Mouse (Mus musculus): ENCODE measurements around the gene Olfr524. TPM values are rescaled to one million over a fixed set of nuclear protein-coding genes. Genes with fewer than 3 reads are reported as not detected.

Gene Olfr524
- total and polyA plus RNA-seq, 3 experiments, result not detected

DNA sequence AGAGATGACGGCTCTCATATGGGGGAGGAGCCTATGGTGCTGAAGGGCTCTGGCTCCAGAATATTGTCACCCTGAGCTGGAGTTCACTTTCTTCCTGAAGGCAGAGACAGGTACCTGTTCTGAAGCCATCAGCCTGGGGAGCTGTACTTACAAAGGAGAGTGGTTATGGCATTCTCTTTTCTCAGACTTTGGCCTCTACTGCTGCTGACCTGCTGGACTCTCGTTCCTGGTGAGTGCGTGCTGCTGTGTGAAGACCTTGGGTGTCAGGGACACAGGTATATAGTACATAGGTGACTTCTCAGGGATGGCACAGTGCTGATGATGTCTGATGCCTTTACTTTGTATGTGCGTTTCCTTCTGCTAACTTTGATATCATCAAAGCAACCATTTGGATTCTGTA lies 41.5 kb upstream of the Olfr524 start, which contains the start of gene 5830411N06Rik:
5830411N06Rik (plus strand) TSS at position 69 of the 400 bp plus-strand sequence.
- Histone ChIP-seq H3K27ac (ENCODE audit: control insufficient read depth, low read depth, low read length) (no peak within 1 kb of the TSS), H3K27me3 (ENCODE audit: control insufficient read depth in 1 of 2, insufficient read depth in 2 of 2, low read length in 2 of 2) (no peaks in the 10 kb centered on the region), H3K9me3 (replicated peaks; ENCODE audit: insufficient read depth, low read length) (no peaks in the 10 kb centered on the region), H3K4me3 (ENCODE audit: control insufficient read depth in 1 of 2, insufficient read depth in 1 of 2, low read depth in 2 of 2, low read length in 2 of 2) (no peak within 1 kb of the TSS), H3K36me3 (ENCODE audit: control insufficient read depth in 1 of 2, insufficient read depth in 2 of 2, low read length in 2 of 2) (no peaks in the 10 kb centered on the region), H3K4me1 (ENCODE audit: control insufficient read depth in 1 of 2, insufficient read depth in 2 of 2, low read length in 2 of 2) (no peaks in the 10 kb centered on the region), H3K9ac (ENCODE audit: control insufficient read depth, low read depth, low read length, poor library complexity, severe bottlenecking) (no peak within 1 kb of the TSS), H3K79me2 (ENCODE audit: control insufficient read depth, insufficient read depth, low read length, poor library complexity) (no peaks in the 10 kb centered on the region)
- no peak for DNase-seq (ENCODE audit: low read depth, low spot score)
- TF ChIP-seq JUND (IDR thresholded peaks at IDR 0.05; ENCODE audit: low read depth, low read length), result no peak
- no peak for TF ChIP-seq MEF2A (IDR thresholded peaks at IDR 0.05; ENCODE audit: extremely low read depth, insufficient replicate concordance, low read depth, low read length, poor library complexity, severe bottlenecking)
- no peak for TF ChIP-seq TBP (IDR thresholded peaks at IDR 0.05; ENCODE audit: low read depth, low read length)
- no peak for TF ChIP-seq EP300 (IDR thresholded peaks at IDR 0.05; ENCODE audit: low read depth in 1 of 2, low read length in 2 of 2)
- no peak for TF ChIP-seq GATA1 (IDR thresholded peaks at IDR 0.05; ENCODE audit: low read depth, low read length)
- no peak for TF ChIP-seq ELF1 (IDR thresholded peaks at IDR 0.05; ENCODE audit: low read depth, low read length)
- no peak for TF ChIP-seq MAFK (IDR thresholded peaks at IDR 0.05; ENCODE audit: borderline replicate concordance, low read depth, low read length)
- no peak for TF ChIP-seq ZNF384 (IDR thresholded peaks at IDR 0.05; ENCODE audit: low read depth, low read length)
- no peak for TF ChIP-seq CHD2 (IDR thresholded peaks at IDR 0.05; ENCODE audit: low read length)

GRCm38 (mm10) chr7:140233696-140234095 lies 27.9 kb upstream of the Olfr524 start:
- no peak overlapping the region for H3K4me3 ChIP-seq (ENCODE audit: control insufficient read depth in 1 of 2, insufficient read depth in 1 of 2, low read depth in 2 of 2, low read length in 2 of 2)
- no peak for DNase-seq (ENCODE audit: low read depth, low spot score)
- H3K27ac ChIP-seq (ENCODE audit: control insufficient read depth, low read depth, low read length), result no peak overlapping the region
- no peaks in the 10 kb centered on the region for H3K4me1 ChIP-seq (ENCODE audit: control insufficient read depth in 1 of 2, insufficient read depth in 2 of 2, low read length in 2 of 2)
- H3K27me3 ChIP-seq (ENCODE audit: control insufficient read depth in 1 of 2, insufficient read depth in 2 of 2, low read length in 2 of 2), result no peaks in the 10 kb centered on the region
- no peaks in the 10 kb centered on the region for H3K36me3 ChIP-seq (ENCODE audit: control insufficient read depth in 1 of 2, insufficient read depth in 2 of 2, low read length in 2 of 2)
- H3K79me2 ChIP-seq (ENCODE audit: control insufficient read depth, insufficient read depth, low read length, poor library complexity), result no peaks in the 10 kb centered on the region
- TF ChIP-seq ZC3H11A (IDR thresholded peaks at IDR 0.05; ENCODE audit: low read depth, low read length) (no peak), ZMIZ1 (IDR thresholded peaks at IDR 0.05; ENCODE audit: low read depth, low read length) (no peak), MAX (IDR thresholded peaks at IDR 0.05; ENCODE audit: low read length) (no peak), TCF12 (IDR thresholded peaks at IDR 0.05; ENCODE audit: low read depth, low read length) (no peak), GATA1 (IDR thresholded peaks at IDR 0.05; ENCODE audit: low read depth, low read length) (no peak), BHLHE40 (IDR thresholded peaks at IDR 0.05; ENCODE audit: borderline replicate concordance, low read depth, low read length) (no peak), RAD21 (IDR thresholded peaks at IDR 0.05; ENCODE audit: low read depth, low read length) (no peak), TAL1 (IDR thresholded peaks at IDR 0.05; ENCODE audit: low read length) (no peak), UBTF (IDR thresholded peaks at IDR 0.05; ENCODE audit: borderline replicate concordance, insufficient read depth, low read depth, low read length) (no peak), ETS1 (IDR thresholded peaks at IDR 0.05; ENCODE audit: low read depth, low read length) (no peak), RCOR1 (IDR thresholded peaks at IDR 0.05; ENCODE audit: low read depth, low read length) (no peak), MYB (IDR thresholded peaks at IDR 0.05; ENCODE audit: low read depth, low read length) (no peak), NRF1 (IDR thresholded peaks at IDR 0.05; ENCODE audit: insufficient read depth, low read depth, low read length, poor library complexity, severe bottlenecking) (no peak), TBP (IDR thresholded peaks at IDR 0.05; ENCODE audit: low read depth, low read length) (no peak), MAZ (IDR thresholded peaks at IDR 0.05; ENCODE audit: low read depth, low read length) (no peak), POLR2AphosphoS5 (IDR thresholded peaks at IDR 0.05; ENCODE audit: borderline replicate concordance, low read depth, low read length) (no peak), ZKSCAN1 (IDR thresholded peaks at IDR 0.05; ENCODE audit: low read depth, low read length) (no peak), CHD2 (IDR thresholded peaks at IDR 0.05; ENCODE audit: low read length) (no peak)
- H3K9me3 ChIP-seq (replicated peaks; ENCODE audit: insufficient read depth, low read length), result no peaks in the 10 kb centered on the region
- H3K9ac ChIP-seq (ENCODE audit: control insufficient read depth, low read depth, low read length, poor library complexity, severe bottlenecking), result no peak overlapping the region
